Mouse (Mus musculus) olfactory bulb, adult 2 months (tissue): ENCODE results near the gene Gzf1. TPM values are rescaled to one million over a fixed set of nuclear protein-coding genes. Genes with fewer than 3 reads are reported as not detected.

Experiments used
- H3K27ac ChIP-seq: fragments of 200-500 bp; 2 replicates; pipeline ENCODE4 v1.5.1; 2012; ENCODE audit warnings: low read depth, low read length; ENCODE audit not compliant: insufficient read depth
- H3K4me1 ChIP-seq: fragments of 200-500 bp; 2 replicates; pipeline ENCODE4 v1.6.1; 2012; ENCODE audit warnings: low read length; ENCODE audit not compliant: control insufficient read depth, insufficient read depth
- H3K4me3 ChIP-seq: fragments of 200-500 bp; 2 replicates; pipeline ENCODE4 v1.5.1; 2012; ENCODE audit warnings: mild to moderate bottlenecking, low read depth, low read length, moderate library complexity; ENCODE audit not compliant: insufficient read depth
- CTCF ChIP-seq: fragments of 200-500 bp; IDR thresholded peaks from 2 replicates; pipeline ENCODE4 v1.5.1; 2012; ENCODE audit warnings: low read depth, mild to moderate bottlenecking, low read length, moderate library complexity; ENCODE audit not compliant: insufficient read depth
- POLR2A ChIP-seq: fragments of 200-500 bp; IDR thresholded peaks from 2 replicates; pipeline ENCODE4 v1.6.1; 2012; ENCODE audit warnings: mild to moderate bottlenecking, low read depth, low read length, moderate library complexity; ENCODE audit not compliant: insufficient read depth
- WGBS: fragments of 180-500 bp; shearing (Covaris S2); methylation state at CpG from one replicate; pipeline ENCODE4 v1.1.7; 2018; 5-methylcytosine and 5-hydroxymethylcytosine counted together
- polyA plus RNA-seq: library from polyadenylated mRNA; stranded (reverse); fragments of >200 nt; gene quantifications from 2 replicates; pipeline ENCODE4 v1.2.4, GENCODE M21; 2012; ENCODE audit warnings: low replicate concordance; ENCODE audit not compliant: missing spikeins, insufficient read depth, insufficient read length

Gene Gzf1
- polyA plus RNA-seq = not detected in 2 replicates

DNA sequence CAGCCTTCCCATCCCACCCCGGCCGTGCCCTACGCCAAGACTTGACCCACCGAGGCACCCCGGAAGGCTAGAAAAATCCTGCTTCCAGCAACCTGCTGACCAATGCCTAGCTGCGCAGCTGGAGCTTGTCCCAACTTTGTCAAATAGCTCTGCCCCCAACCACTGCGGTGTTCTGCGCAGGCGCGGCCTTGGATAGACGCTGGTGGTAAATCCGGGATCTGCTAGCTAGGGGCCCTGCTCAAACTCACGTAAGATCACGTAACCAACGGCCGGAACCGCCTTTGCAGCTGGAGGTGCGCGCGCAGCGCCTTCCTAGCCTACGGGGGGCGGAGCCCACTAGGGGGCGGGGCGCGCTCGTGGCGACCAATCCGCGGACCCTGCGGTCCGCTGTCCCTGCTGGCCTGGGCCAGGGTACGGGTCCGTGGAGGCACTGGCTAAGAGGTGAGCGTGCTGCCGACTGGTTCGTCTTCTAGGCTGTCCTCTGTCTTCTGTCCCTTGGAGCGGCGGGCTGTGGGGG lies at the start of gene Gzf1:
Gene Gzf1 (plus strand): TSS at position 249 of the 517 bp plus-strand sequence.
- TF ChIP-seq POLR2A = peak; percentile 52
- TF ChIP-seq CTCF = no peak
- peak within 1 kb of the TSS; percentile 62 for H3K4me3 ChIP-seq
- peaks cover 23% of the 10 kb centered on the region for H3K4me1 ChIP-seq
- under 1% methylated on average over 39 of the region's 39 CpGs for WGBS
- H3K27ac ChIP-seq = peak within 1 kb of the TSS; percentile 89

- TF ChIP-seq POLR2A = no peak
- no peak for TF ChIP-seq CTCF
- H3K4me3 ChIP-seq = no peak overlapping the region
- no peak overlapping the region for H3K27ac ChIP-seq
- WGBS = 97% methylated on average over 3 of the region's 3 CpGs
- no peaks in the 10 kb centered on the region for H3K4me1 ChIP-seq
Measured at GRCm38 (mm10) chr2:148631602-148632001, 49.2 kb upstream of the Gzf1 start.

DNA sequence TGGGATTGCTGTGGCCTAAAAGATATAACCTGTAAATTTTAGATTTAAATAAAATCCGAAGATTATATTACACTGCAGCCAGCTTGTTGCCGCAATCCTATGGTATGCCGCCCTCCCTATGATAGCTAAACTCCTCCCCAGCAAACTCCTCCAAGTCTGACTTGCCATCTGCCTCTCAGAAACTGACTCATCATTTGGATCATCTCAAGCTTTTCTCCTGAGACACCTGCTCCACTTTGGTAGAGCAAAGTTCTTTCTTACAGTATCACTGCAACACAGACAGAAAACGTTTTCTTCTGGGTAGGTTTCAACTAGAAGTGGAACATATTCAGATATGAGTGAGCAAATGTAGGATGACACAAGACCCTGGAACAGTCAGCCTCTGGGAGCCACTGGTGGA lies 46.4 kb upstream of the Gzf1 start:
- Histone ChIP-seq H3K4me3 (no peak overlapping the region), H3K27ac (no peak overlapping the region), H3K4me1 (no peaks in the 10 kb centered on the region)
- WGBS = 93% methylated on average over 4 of the region's 4 CpGs
- TF ChIP-seq CTCF = no peak
- no peak for TF ChIP-seq POLR2A

GRCm38 (mm10) chr2:148642610-148643370 lies 38.0 kb upstream of the Gzf1 start:
- H3K27ac ChIP-seq = no peak overlapping the region
- TF ChIP-seq CTCF (no peak), POLR2A (no peak)
- 21% methylated on average over 1 of the region's 1 CpGs for WGBS
- no peaks in the 10 kb centered on the region for H3K4me1 ChIP-seq
- H3K4me3 ChIP-seq = no peak overlapping the region

- WGBS = 44% methylated on average over 6 of the region's 6 CpGs
- TF ChIP-seq CTCF = no peak
- no peak for TF ChIP-seq POLR2A
- Histone ChIP-seq H3K4me3 (no peak overlapping the region), H3K4me1 (no peaks in the 10 kb centered on the region), H3K27ac (no peak overlapping the region)
Measured at GRCm38 (mm10) chr2:148644421-148645000, 36.3 kb upstream of the Gzf1 start.

GRCm38 (mm10) chr2:148650587-148651357 lies 30.1 kb upstream of the Gzf1 start:
- TF ChIP-seq POLR2A = no peak
- no peak for TF ChIP-seq CTCF
- Histone ChIP-seq H3K27ac (no peak overlapping the region), H3K4me3 (no peak overlapping the region), H3K4me1 (no peaks in the 10 kb centered on the region)
- 25% methylated on average over 3 of the region's 3 CpGs for WGBS

GRCm38 (mm10) chr2:148654961-148655360 lies 25.9 kb upstream of the Gzf1 start:
- Histone ChIP-seq H3K27ac (no peak overlapping the region), H3K4me3 (no peak overlapping the region), H3K4me1 (no peaks in the 10 kb centered on the region)
- WGBS = 0% methylated on average over 3 of the region's 3 CpGs
- no peak for TF ChIP-seq POLR2A
- TF ChIP-seq CTCF = no peak

GRCm38 (mm10) chr2:148663458-148663857 lies 17.4 kb upstream of the Gzf1 start:
- TF ChIP-seq CTCF (no peak), POLR2A (no peak)
- 98% methylated on average over 1 of the region's 1 CpGs for WGBS

More at GRCm38 (mm10) chr2:148663458-148663857, 17.4 kb upstream of the Gzf1 start:
- no peaks in the 10 kb centered on the region for H3K4me1 ChIP-seq
- no peak overlapping the region for H3K27ac ChIP-seq
- H3K4me3 ChIP-seq = no peak overlapping the region
